Mouse (Mus musculus) midbrain, embryonic 15.5 days (tissue): Measurements from ENCODE around the gene Col24a1. TPM values are rescaled to one million over a fixed set of nuclear protein-coding genes. Genes with fewer than 3 reads are reported as not detected.

Experiments used
- ATAC-seq: fragments of 200-750 bp; cut with Nextera tagmentation; replicated peaks from 2 replicates; pipeline ENCODE4 v1.8.0; 2017; ENCODE audit warnings: moderate TSS enrichment
- H3K27ac ChIP-seq: fragments of 300-500 bp; sonication (generic); 2 replicates; pipeline ENCODE4 v1.5.1; 2015; ENCODE audit warnings: mild to moderate bottlenecking, inconsistent platforms
- H3K27me3 ChIP-seq: fragments of 300-500 bp; sonication (generic); replicated peaks from 2 replicates; pipeline ENCODE4 v1.6.1; 2015; ENCODE audit warnings: inconsistent platforms
- H3K36me3 ChIP-seq: fragments of 300-500 bp; sonication (generic); replicated peaks from 2 replicates; pipeline ENCODE4 v1.6.1; 2015; ENCODE audit warnings: inconsistent platforms
- H3K4me1 ChIP-seq: fragments of 300-500 bp; sonication (generic); 2 replicates; pipeline ENCODE4 v1.6.1; 2015; ENCODE audit warnings: inconsistent platforms
- H3K4me2 ChIP-seq: fragments of 300-500 bp; sonication (generic); 2 replicates; pipeline ENCODE4 v1.6.1; 2015; ENCODE audit warnings: inconsistent platforms, mild to moderate bottlenecking, moderate library complexity
- H3K4me3 ChIP-seq: fragments of 300-500 bp; sonication (generic); 2 replicates; pipeline ENCODE4 v1.5.1; 2015; ENCODE audit warnings: mild to moderate bottlenecking, inconsistent platforms
- H3K9ac ChIP-seq: fragments of 300-500 bp; sonication (generic); 2 replicates; pipeline ENCODE4 v1.6.1; 2015; ENCODE audit warnings: mild to moderate bottlenecking, inconsistent platforms
- H3K9me3 ChIP-seq: fragments of 300-500 bp; sonication (generic); 2 replicates; pipeline ENCODE4 v1.6.1; 2016; ENCODE audit warnings: inconsistent platforms
- WGBS: fragments of 180-500 bp; shearing (Covaris S2); methylation state at CpG from one replicate; pipeline ENCODE4 v1.1.7; 2015; ENCODE audit warnings: mixed read lengths; 5-methylcytosine and 5-hydroxymethylcytosine counted together
- polyA plus RNA-seq: library from polyadenylated mRNA; unstranded; fragments of >200 nt; fragmentation: Nextera tagmentation; extraction: Ambion mirVana; gene quantifications from 2 replicates; pipeline ENCODE4 v1.2.1, GENCODE M21; 2015

Col24a1 gene
- polyA plus RNA-seq, 1 experiment from 2014 or later, result 0.40 TPM

GRCm38 (mm10) chr3:145305311-145305710, 13.0 kb downstream of the Col24a1 start:
- no peaks in the 10 kb centered on the region for H3K27me3 ChIP-seq
- no peak overlapping the region for H3K4me3 ChIP-seq
- no peak for ATAC-seq
- H3K4me2 ChIP-seq, result no peak overlapping the region
- no peaks in the 10 kb centered on the region for H3K4me1 ChIP-seq
- H3K36me3 ChIP-seq, result no peaks in the 10 kb centered on the region
- H3K9ac ChIP-seq, result no peak overlapping the region
- no peaks in the 10 kb centered on the region for H3K9me3 ChIP-seq
- no peak overlapping the region for H3K27ac ChIP-seq
- 90% methylated on average over 5 of the region's 5 CpGs for WGBS

GRCm38 (mm10) chr3:145307209-145307608, 14.9 kb downstream of the Col24a1 start:
- no peak for ATAC-seq
- no peak overlapping the region for H3K9ac ChIP-seq
- no peak overlapping the region for H3K27ac ChIP-seq
- H3K4me2 ChIP-seq, result no peak overlapping the region
- 94% methylated on average over 3 of the region's 3 CpGs for WGBS
- H3K27me3 ChIP-seq, result no peaks in the 10 kb centered on the region
- no peaks in the 10 kb centered on the region for H3K4me1 ChIP-seq
- no peaks in the 10 kb centered on the region for H3K36me3 ChIP-seq
- no peaks in the 10 kb centered on the region for H3K9me3 ChIP-seq
- H3K4me3 ChIP-seq, result no peak overlapping the region

- no peak overlapping the region for H3K9ac ChIP-seq
These were observed 28.5 kb downstream of the Col24a1 start for GRCm38 (mm10) chr3:145320587-145321274.

GRCm38 (mm10) chr3:145325402-145325801, 33.1 kb downstream of the Col24a1 start:
- no peaks in the 10 kb centered on the region for H3K9me3 ChIP-seq
- H3K27ac ChIP-seq, result no peak overlapping the region
- no peaks in the 10 kb centered on the region for H3K27me3 ChIP-seq
- ATAC-seq, result no peak
- H3K4me2 ChIP-seq, result no peak overlapping the region
- 81% methylated on average over 3 of the region's 3 CpGs for WGBS
- H3K9ac ChIP-seq, result no peak overlapping the region
- no peaks in the 10 kb centered on the region for H3K36me3 ChIP-seq
- no peaks in the 10 kb centered on the region for H3K4me1 ChIP-seq
- H3K4me3 ChIP-seq, result no peak overlapping the region

More at GRCm38 (mm10) chr3:145320587-145321274, 28.5 kb downstream of the Col24a1 start:
- Histone ChIP-seq H3K4me1 (no peaks in the 10 kb centered on the region), H3K4me3 (no peak overlapping the region), H3K27me3 (no peaks in the 10 kb centered on the region), H3K36me3 (no peaks in the 10 kb centered on the region), H3K4me2 (no peak overlapping the region), H3K27ac (no peak overlapping the region), H3K9me3 (no peaks in the 10 kb centered on the region)
- ATAC-seq, result no peak
- WGBS, result 54% methylated on average over 14 of the region's 14 CpGs

GRCm38 (mm10) chr3:145331642-145332041, 39.4 kb downstream of the Col24a1 start:
- no peak overlapping the region for H3K9ac ChIP-seq
- H3K27ac ChIP-seq, result no peak overlapping the region
- no peaks in the 10 kb centered on the region for H3K4me1 ChIP-seq
- H3K4me2 ChIP-seq, result no peak overlapping the region
- H3K36me3 ChIP-seq, result no peaks in the 10 kb centered on the region
- no peak for ATAC-seq
- H3K27me3 ChIP-seq, result no peaks in the 10 kb centered on the region
- 68% methylated on average over 8 of the region's 8 CpGs for WGBS
- no peak overlapping the region for H3K4me3 ChIP-seq
- H3K9me3 ChIP-seq, result no peaks in the 10 kb centered on the region

- H3K4me2 ChIP-seq, result no peak overlapping the region
These were observed 41.8 kb downstream of the Col24a1 start for GRCm38 (mm10) chr3:145334046-145334445.

GRCm38 (mm10) chr3:145337161-145337560, 44.9 kb downstream of the Col24a1 start:
- H3K4me1 ChIP-seq, result no peaks in the 10 kb centered on the region; the same call in 1 of the 2 replicates
- H3K36me3 ChIP-seq, result no peaks in the 10 kb centered on the region
- H3K9ac ChIP-seq, result no peak overlapping the region
- WGBS, result 56% methylated on average over 2 of the region's 2 CpGs
- no peaks in the 10 kb centered on the region; the same call in 1 of the 2 replicates for H3K27me3 ChIP-seq
- no peak overlapping the region for H3K4me3 ChIP-seq
- ATAC-seq, result no peak
- H3K27ac ChIP-seq, result no peak overlapping the region
- H3K4me2 ChIP-seq, result no peak overlapping the region
- H3K9me3 ChIP-seq, result no peaks in the 10 kb centered on the region

More at GRCm38 (mm10) chr3:145334046-145334445, 41.8 kb downstream of the Col24a1 start:
- H3K4me3 ChIP-seq, result no peak overlapping the region
- ATAC-seq, result no peak
- no peaks in the 10 kb centered on the region for H3K27me3 ChIP-seq
- H3K9ac ChIP-seq, result no peak overlapping the region
- H3K27ac ChIP-seq, result no peak overlapping the region
- WGBS, result 89% methylated on average over 3 of the region's 3 CpGs
- H3K9me3 ChIP-seq, result no peaks in the 10 kb centered on the region
- no peaks in the 10 kb centered on the region; the same call in 1 of the 2 replicates for H3K4me1 ChIP-seq
- no peaks in the 10 kb centered on the region for H3K36me3 ChIP-seq

GRCm38 (mm10) chr3:145339851-145340499, 47.7 kb downstream of the Col24a1 start:
- Histone ChIP-seq H3K4me2 (no peak overlapping the region), H3K36me3 (no peaks in the 10 kb centered on the region), H3K9ac (no peak overlapping the region), H3K4me3 (no peak overlapping the region), H3K27ac (no peak overlapping the region), H3K9me3 (no peaks in the 10 kb centered on the region), H3K27me3 (no peaks in the 10 kb centered on the region; the same call in 1 of the 2 replicates), H3K4me1 (no peaks in the 10 kb centered on the region; the same call in 1 of the 2 replicates)
- WGBS, result 84% methylated on average over 10 of the region's 10 CpGs
- no peak for ATAC-seq

GRCm38 (mm10) chr3:145348690-145349089, 56.4 kb downstream of the Col24a1 start:
- Histone ChIP-seq H3K4me1 (no peaks in the 10 kb centered on the region), H3K36me3 (no peaks in the 10 kb centered on the region), H3K27ac (no peak overlapping the region), H3K9me3 (no peaks in the 10 kb centered on the region), H3K4me2 (no peak overlapping the region), H3K27me3 (no peaks in the 10 kb centered on the region), H3K4me3 (no peak overlapping the region), H3K9ac (no peak overlapping the region)
- 92% methylated on average over 3 of the region's 3 CpGs for WGBS
- ATAC-seq, result no peak

GRCm38 (mm10) chr3:145353951-145354350, 61.7 kb downstream of the Col24a1 start:
- H3K36me3 ChIP-seq, result no peaks in the 10 kb centered on the region
- no peaks in the 10 kb centered on the region for H3K9me3 ChIP-seq
- no peak overlapping the region for H3K4me2 ChIP-seq
- H3K27me3 ChIP-seq, result no peaks in the 10 kb centered on the region
- no peaks in the 10 kb centered on the region for H3K4me1 ChIP-seq
- no peak overlapping the region for H3K27ac ChIP-seq
- ATAC-seq, result no peak
- no peak overlapping the region for H3K9ac ChIP-seq
- no peak overlapping the region for H3K4me3 ChIP-seq
- 88% methylated on average over 3 of the region's 3 CpGs for WGBS

- Histone ChIP-seq H3K4me2 (no peak overlapping the region), H3K9me3 (no peaks in the 10 kb centered on the region), H3K9ac (no peak overlapping the region), H3K27ac (no peak overlapping the region), H3K4me3 (no peak overlapping the region), H3K36me3 (no peaks in the 10 kb centered on the region), H3K4me1 (no peaks in the 10 kb centered on the region), H3K27me3 (no peaks in the 10 kb centered on the region)
- ATAC-seq, result no peak
- 93% methylated on average over 6 of the region's 6 CpGs for WGBS
These were observed 64.7 kb downstream of the Col24a1 start for GRCm38 (mm10) chr3:145356865-145357487.

- no peak for ATAC-seq
- H3K9ac ChIP-seq, result no peak overlapping the region
These were observed 73.0 kb downstream of the Col24a1 start for GRCm38 (mm10) chr3:145365227-145365626.

More at GRCm38 (mm10) chr3:145365227-145365626, 73.0 kb downstream of the Col24a1 start:
- 48% methylated on average over 3 of the region's 3 CpGs for whole genome bisulfite sequencing
- Histone ChIP-seq H3K27me3 (no peaks in the 10 kb centered on the region), H3K9me3 (no peaks in the 10 kb centered on the region), H3K4me1 (no peaks in the 10 kb centered on the region), H3K36me3 (no peaks in the 10 kb centered on the region), H3K4me3 (no peak overlapping the region), H3K27ac (no peak overlapping the region), H3K4me2 (no peak overlapping the region)
